Mouse (Mus musculus) heart, embryonic 15.5 days (tissue): ENCODE data around the gene Sumo2. TPM values are rescaled to one million over a fixed set of nuclear protein-coding genes. Genes with fewer than 3 reads are reported as not detected.
"Not testable (repeated sequence)": the region's sequence is repeated elsewhere in the genome, so short reads cannot be mapped to it uniquely, and the experiment has no call there.

ENCODE experiments used
- ATAC-seq: fragments of 200-750 bp; cut with Nextera tagmentation; replicated peaks from 2 replicates; pipeline ENCODE4 v1.8.0; 2017; ENCODE audit warnings: low read depth, moderate TSS enrichment; ENCODE audit not compliant: insufficient number of reproducible peaks, insufficient read depth, low FRiP score
- H3K27ac ChIP-seq: fragments of 300-500 bp; sonication (generic); 2 replicates; pipeline ENCODE4 v1.5.1; 2015; ENCODE audit warnings: mild to moderate bottlenecking, inconsistent platforms
- H3K27me3 ChIP-seq: fragments of 300-500 bp; sonication (generic); 2 replicates; pipeline ENCODE4 v1.6.1; 2015; ENCODE audit warnings: inconsistent platforms
- H3K36me3 ChIP-seq: fragments of 300-500 bp; sonication (generic); 2 replicates; pipeline ENCODE4 v1.6.1; 2015; ENCODE audit warnings: mild to moderate bottlenecking, inconsistent platforms
- H3K4me1 ChIP-seq: fragments of 300-500 bp; sonication (generic); replicated peaks from 2 replicates; pipeline ENCODE4 v1.6.1; 2015; ENCODE audit warnings: inconsistent platforms
- H3K4me2 ChIP-seq: fragments of 300-500 bp; sonication (generic); 2 replicates; pipeline ENCODE4 v1.6.1; 2015; ENCODE audit warnings: inconsistent platforms, mild to moderate bottlenecking, moderate library complexity
- H3K4me3 ChIP-seq: fragments of 300-500 bp; sonication (generic); 2 replicates; pipeline ENCODE4 v1.5.1; 2015; ENCODE audit warnings: mild to moderate bottlenecking, inconsistent platforms
- H3K9ac ChIP-seq: fragments of 300-500 bp; sonication (generic); 2 replicates; pipeline ENCODE4 v1.6.1; 2015; ENCODE audit warnings: mild to moderate bottlenecking, inconsistent platforms
- H3K9me3 ChIP-seq: fragments of 300-500 bp; sonication (generic); replicated peaks from 2 replicates; pipeline ENCODE4 v1.6.1; 2016; ENCODE audit warnings: inconsistent platforms
- WGBS: fragments of 180-500 bp; shearing (Covaris S2); methylation state at CpG from one replicate; pipeline ENCODE4 v1.1.7; 2015; ENCODE audit warnings: mixed read lengths; 5-methylcytosine and 5-hydroxymethylcytosine counted together
- polyA plus RNA-seq: library from polyadenylated mRNA; unstranded; fragments of >200 nt; fragmentation: Nextera tagmentation; extraction: Ambion mirVana; gene quantifications from 2 replicates; pipeline ENCODE4 v1.2.1, GENCODE M21; 2015

The Sumo2 gene
- polyA plus RNA-seq, 1 experiment from 2014 or later = 571 TPM

DNA sequence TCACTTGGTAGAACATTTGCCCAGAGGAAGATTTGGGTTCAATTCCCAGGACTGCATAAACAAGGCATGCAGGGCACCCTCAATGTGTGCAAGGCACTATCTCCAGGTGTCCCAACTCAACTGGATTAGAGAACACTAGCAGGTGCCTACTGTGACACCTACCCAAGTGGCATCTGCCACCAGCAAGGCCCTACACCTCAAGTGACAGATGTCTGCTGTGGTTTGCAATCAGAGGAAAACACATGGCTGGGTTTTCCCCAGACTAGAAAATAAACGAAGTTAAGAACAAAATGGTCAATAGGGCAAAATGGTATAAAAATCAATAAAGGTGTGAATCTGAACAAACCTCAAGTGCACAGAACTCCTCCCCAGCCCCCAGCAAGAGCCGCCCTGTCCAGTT lies 28.0 kb downstream of the Sumo2 start:
- H3K27ac ChIP-seq = no peak overlapping the region
- no peaks in the 10 kb centered on the region for H3K27me3 ChIP-seq
- no peak overlapping the region for H3K9ac ChIP-seq
- H3K4me1 ChIP-seq = peaks cover 68% of the 10 kb centered on the region
- WGBS = 73% methylated on average over 2 of the region's 2 CpGs
- H3K4me3 ChIP-seq = no peak overlapping the region
- H3K36me3 ChIP-seq = no peaks in the 10 kb centered on the region; the same call in 1 of the 2 replicates
- H3K4me2 ChIP-seq = no peak overlapping the region
- no peaks in the 10 kb centered on the region for H3K9me3 ChIP-seq
- no peak for ATAC-seq

DNA sequence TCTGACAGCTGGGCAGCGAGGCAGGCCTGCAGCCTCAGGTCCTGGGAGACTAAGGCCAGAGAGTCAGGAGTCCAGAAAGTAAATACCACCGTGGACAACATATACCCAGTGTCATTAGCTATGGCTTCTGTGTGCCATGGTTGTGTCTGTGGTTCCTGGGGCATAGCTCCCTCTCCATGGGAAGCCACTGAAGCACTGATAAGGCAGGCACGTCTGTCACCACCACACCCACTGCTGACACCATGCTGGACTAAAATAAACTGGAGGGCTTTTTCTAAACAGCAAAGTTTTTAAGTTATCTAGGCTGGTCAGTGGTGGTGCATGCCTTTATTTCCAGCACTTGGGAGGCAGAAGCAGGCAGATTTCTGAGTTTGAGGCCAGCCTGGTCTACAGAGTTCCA lies 29.5 kb downstream of the Sumo2 start:
- H3K4me3 ChIP-seq = no peak overlapping the region
- H3K27me3 ChIP-seq = no peaks in the 10 kb centered on the region
- H3K4me1 ChIP-seq = peaks cover 53% of the 10 kb centered on the region
- no peaks in the 10 kb centered on the region for H3K9me3 ChIP-seq
- H3K27ac ChIP-seq = peak overlapping the region; percentile 53
- peaks cover 14% of the 10 kb centered on the region for H3K36me3 ChIP-seq
- no peak overlapping the region for H3K4me2 ChIP-seq
- no peak overlapping the region for H3K9ac ChIP-seq
- ATAC-seq = 0 out of 2 replicates have a peak, but pooled peaks have one; percentile 53
- 42% methylated on average over 3 of the region's 3 CpGs for WGBS

DNA sequence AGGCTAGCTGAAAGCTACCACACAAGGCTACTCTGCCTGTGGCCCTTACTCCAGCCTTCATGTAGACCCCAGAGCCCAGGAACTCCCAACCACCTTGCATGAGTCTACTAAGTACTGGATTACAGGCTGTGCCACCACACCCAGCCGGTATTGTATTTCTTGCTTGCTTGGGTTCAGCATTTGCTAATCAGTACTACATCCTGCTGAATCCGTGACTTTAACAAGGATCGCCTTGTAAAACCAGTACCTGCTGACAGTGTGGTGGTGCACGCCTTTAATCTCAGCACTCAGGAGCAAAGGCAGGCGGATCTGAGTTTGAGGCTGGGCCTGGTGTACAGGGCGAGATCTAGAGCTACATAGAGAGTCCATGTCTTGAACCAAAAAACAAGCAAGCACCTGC lies 33.4 kb downstream of the Sumo2 start:
- Histone ChIP-seq H3K27ac (no peak overlapping the region), H3K9me3 (no peaks in the 10 kb centered on the region), H3K27me3 (no peaks in the 10 kb centered on the region), H3K9ac (no peak overlapping the region), H3K36me3 (peaks cover 52% of the 10 kb centered on the region), H3K4me3 (no peak overlapping the region), H3K4me2 (no peak overlapping the region), H3K4me1 (peaks cover 19% of the 10 kb centered on the region)
- 88% methylated on average over 6 of the region's 6 CpGs for WGBS
- no peak for ATAC-seq

DNA sequence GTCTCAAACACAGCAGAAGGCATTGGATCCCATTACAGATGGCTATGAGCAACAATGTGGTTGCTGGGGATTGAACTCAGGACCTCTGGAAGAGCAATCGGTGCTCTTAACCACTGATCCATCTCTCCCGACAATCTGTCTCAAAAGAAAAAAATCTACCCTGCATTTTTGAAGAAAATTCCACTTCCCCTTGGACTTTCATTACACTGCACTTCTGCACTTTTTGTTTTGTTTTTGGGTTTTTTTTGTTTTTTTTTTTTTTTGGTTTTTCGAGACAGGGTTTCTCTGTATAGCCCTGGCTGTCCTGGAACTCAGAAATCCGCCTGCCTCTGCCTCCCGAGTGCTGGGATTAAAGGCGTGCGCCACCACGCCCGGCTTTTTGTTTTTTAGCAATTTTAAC lies 39.5 kb downstream of the Sumo2 start:
- H3K27ac ChIP-seq, H3K9ac ChIP-seq, ATAC-seq, H3K27me3 ChIP-seq, H3K4me3 ChIP-seq, H3K4me2 ChIP-seq, H3K4me1 ChIP-seq, H3K9me3 ChIP-seq: not testable (repeated sequence)
- WGBS = 88% methylated on average over 9 of the region's 9 CpGs
- H3K36me3 ChIP-seq = peaks cover 47% of the 10 kb centered on the region

DNA sequence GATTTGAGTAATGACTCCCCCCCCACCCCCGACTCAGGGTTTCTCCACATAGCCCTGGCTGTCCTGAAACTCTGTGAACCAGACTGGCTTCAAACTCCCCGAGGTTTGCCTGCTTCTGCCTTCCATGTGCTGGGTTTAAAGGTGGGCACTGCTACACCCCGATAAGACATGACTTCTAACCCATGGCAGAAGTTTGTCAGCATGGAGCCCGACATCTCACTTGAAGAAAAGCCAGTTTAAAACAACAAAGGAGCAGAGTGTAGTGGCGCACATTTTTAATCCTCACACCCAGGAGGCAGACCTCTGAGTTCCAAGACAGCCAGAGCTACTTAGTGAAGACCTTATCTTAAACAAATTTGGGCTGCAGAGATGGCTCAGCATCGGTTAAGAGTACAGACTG lies 43.7 kb downstream of the Sumo2 start:
- Histone ChIP-seq H3K4me3 (peak overlapping the region; percentile 73), H3K36me3 (peaks cover 10% of the 10 kb centered on the region), H3K4me1 (peaks cover 16% of the 10 kb centered on the region), H3K27me3 (no peaks in the 10 kb centered on the region), H3K9ac (peak overlapping the region; percentile 63), H3K27ac (no peak overlapping the region), H3K9me3 (no peaks in the 10 kb centered on the region), H3K4me2 (peak overlapping the region; percentile 85)
- ATAC-seq = no peak
- WGBS = 28% methylated on average over 6 of the region's 6 CpGs

DNA sequence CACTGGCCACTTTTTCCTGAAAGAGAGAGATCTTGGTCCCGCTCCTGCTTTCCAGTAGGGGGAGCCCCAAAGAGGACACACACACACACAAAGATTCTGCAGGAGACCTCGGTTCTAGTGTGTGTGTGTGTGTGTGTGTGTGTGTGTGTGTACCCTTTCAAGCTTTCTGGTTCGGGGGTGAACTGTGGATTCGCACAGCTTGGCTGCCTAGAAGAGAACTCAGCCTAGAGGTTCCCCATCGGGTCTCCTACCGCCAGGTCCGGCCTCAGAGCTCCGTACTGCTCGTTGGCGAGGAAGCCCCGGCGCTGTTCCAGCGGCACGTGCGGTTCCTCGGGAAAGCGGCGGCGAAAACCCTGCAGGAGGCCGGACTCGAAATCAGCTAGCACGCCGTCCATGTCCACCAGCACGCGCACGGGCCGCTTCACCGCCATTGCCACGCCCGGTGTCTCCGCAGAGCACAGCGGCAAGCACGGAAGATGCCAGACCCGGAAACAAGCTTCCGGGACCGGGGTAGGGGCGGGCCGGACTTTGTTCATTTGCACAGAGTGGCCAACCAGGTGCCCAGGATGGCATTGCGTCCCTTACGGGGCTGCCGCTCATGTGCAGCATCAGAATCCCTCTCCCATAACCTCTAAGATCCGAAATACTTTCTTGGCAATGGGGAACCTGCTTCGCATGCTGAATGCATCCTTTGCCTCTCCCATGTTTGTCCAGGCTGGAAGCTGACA lies 44.6 kb downstream of the Sumo2 start, which contains the start of gene Nt5c:
TSS of gene Nt5c (minus strand) at position 507 of the 728 bp plus-strand sequence.
- Histone ChIP-seq H3K4me1 (peaks cover 16% of the 10 kb centered on the region), H3K9ac (peak within 1 kb of the TSS; percentile 63), H3K36me3 (peaks cover 3% of the 10 kb centered on the region), H3K27me3 (no peaks in the 10 kb centered on the region), H3K4me3 (peak within 1 kb of the TSS; percentile 73), H3K27ac (peak within 1 kb of the TSS; percentile 72), H3K9me3 (no peaks in the 10 kb centered on the region), H3K4me2 (peak within 1 kb of the TSS; percentile 85)
- WGBS = 0% methylated on average over 43 of the region's 43 CpGs
- peak; percentile 83 for ATAC-seq

DNA sequence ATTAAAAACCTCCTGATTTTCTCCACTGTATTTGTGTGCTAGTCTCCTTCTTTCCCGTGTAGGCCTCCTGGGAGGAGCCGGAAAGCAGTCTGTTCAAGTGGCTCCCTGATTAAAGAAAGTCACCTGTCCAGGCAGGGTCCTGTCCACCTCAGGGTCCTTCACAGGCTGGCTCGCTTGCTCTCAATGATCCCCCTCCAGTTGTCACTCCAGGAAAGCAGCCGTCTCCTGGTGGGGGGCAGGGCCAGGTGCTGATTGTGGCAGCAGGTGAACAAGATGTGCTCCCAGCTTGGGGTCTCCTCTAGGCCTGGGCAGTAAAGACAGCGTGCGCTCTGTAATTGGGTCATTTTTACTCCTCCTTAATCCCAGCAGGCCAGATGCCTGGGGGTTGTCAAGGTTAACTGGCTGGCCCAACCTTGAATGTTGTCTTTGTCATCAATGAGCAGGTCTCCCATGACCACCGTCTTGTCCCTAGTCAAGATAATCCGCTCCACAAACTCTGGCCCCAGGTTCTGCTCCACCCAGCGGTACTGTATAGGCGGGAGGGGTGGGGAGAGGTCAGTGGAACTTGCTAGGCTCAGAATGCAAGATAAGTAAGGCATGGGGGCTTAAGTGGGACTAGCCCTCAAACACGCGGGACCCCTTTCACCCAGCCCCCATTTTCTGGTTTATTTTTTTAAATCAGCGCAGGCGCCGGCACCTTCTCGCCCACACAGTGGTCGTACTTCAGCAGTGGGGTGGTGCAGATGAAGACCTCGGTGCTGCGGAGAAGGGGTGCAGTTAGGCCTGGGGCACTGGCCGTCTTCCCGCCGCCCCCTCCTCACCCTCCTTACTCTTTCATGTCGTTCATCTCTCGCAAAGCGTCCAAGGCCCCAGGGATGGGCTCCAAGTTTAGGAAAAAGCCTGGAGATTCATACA lies 45.4 kb downstream of the Sumo2 start:
- Histone ChIP-seq H3K36me3 (peaks cover 3% of the 10 kb centered on the region), H3K27ac (no peak overlapping the region), H3K9me3 (no peaks in the 10 kb centered on the region), H3K27me3 (no peaks in the 10 kb centered on the region), H3K9ac (peak overlapping the region; percentile 53), H3K4me3 (peak overlapping the region; percentile 73), H3K4me2 (peak overlapping the region; percentile 85), H3K4me1 (peaks cover 16% of the 10 kb centered on the region)
- no peak for ATAC-seq
- 27% methylated on average over 25 of the region's 25 CpGs for WGBS

DNA sequence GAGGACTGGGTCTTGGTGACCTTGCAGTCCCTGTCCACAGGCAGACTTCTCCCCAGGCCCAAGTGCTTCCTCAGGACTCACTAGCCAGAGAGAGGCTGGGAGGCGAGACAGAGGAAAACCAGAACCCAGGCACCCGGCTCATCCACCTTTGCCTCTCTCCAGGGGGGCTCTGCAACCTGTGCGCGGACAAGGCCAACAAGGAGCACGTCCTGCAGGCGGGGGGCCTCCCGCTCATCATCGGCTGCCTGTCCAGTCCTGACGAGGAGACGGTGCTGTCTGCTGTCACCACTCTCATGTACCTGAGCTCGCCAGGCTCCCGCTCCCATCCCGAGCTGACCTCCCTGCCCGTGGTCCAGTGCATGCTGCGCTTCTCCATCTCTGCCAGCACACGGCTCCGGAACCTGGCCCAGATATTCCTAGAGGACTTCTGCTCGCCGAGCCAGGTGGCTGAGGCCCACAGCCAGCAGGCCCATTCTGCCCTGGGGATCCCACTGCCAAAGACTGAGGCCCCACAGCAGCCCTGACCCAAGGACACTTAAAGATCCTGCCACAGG lies 47.4 kb downstream of the Sumo2 start:
- Histone ChIP-seq H3K9ac (no peak overlapping the region), H3K27ac (no peak overlapping the region)
- 72% methylated on average over 19 of the region's 19 CpGs for WGBS

DNA sequence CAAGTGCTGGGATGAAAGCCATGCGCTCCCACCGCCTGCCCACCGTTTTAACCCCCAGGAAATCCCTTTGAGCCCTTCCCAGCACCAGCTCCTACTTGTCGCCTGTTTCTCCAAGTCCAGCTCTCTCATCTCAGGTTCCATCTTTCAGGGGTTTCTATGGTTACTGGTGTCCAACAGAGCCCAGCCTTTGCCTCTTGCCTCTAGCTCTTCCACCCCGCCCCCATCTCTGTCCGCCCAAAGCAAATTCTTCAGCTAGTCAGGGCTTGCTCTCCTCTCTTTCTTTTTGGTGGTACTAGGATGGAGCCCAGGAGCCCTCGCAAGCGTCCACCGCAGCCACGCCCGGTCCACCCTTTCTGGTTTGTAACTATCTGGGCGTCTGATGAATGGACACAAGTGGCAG lies 50.9 kb downstream of the Sumo2 start:
- Histone ChIP-seq H3K9me3 (no peaks in the 10 kb centered on the region), H3K27ac (no peak overlapping the region), H3K4me2 (no peak overlapping the region), H3K27me3 (no peaks in the 10 kb centered on the region), H3K9ac (no peak overlapping the region), H3K4me3 (no peak overlapping the region), H3K36me3 (peaks cover 3% of the 10 kb centered on the region), H3K4me1 (peaks cover 7% of the 10 kb centered on the region; the same call in 1 of the 2 replicates)
- WGBS = 70% methylated on average over 12 of the region's 12 CpGs
- ATAC-seq = no peak

More for the DNA sequence above, 47.4 kb downstream of the Sumo2 start:
- H3K36me3 ChIP-seq = peaks cover 3% of the 10 kb centered on the region
- H3K27me3 ChIP-seq = no peaks in the 10 kb centered on the region
- no peaks in the 10 kb centered on the region for H3K9me3 ChIP-seq
- peaks cover 23% of the 10 kb centered on the region for H3K4me1 ChIP-seq
- H3K4me3 ChIP-seq = no peak overlapping the region
- H3K4me2 ChIP-seq = no peak overlapping the region
- no peak for ATAC-seq

DNA sequence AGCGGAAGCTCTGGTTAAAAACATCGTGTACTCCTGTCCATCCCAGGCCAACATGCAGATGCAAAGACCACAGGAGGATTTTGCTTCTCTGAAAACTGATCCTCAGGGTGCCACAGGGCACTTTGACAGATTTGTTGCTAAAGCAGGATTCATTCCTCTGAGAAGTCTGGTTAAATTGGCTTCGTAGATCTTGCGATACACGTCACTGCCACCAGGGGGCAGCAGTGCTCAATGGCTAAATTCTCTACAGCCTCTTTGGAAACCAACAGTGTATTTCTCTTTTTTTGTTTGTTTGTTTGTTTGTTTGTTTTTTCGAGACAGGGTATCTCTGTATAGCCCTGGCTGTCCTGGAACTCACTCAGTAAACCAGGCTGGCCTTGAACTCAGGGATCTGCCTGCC lies 52.4 kb downstream of the Sumo2 start:
- H3K36me3 ChIP-seq = no peaks in the 10 kb centered on the region
- H3K27ac ChIP-seq = no peak overlapping the region
- ATAC-seq = no peak
- no peak overlapping the region for H3K4me3 ChIP-seq
- H3K4me2 ChIP-seq = no peak overlapping the region
- peaks cover 7% of the 10 kb centered on the region; the same call in 1 of the 2 replicates for H3K4me1 ChIP-seq
- H3K9ac ChIP-seq = no peak overlapping the region
- H3K9me3 ChIP-seq = no peaks in the 10 kb centered on the region
- H3K27me3 ChIP-seq = no peaks in the 10 kb centered on the region
- 17% methylated on average over 6 of the region's 6 CpGs for WGBS

DNA sequence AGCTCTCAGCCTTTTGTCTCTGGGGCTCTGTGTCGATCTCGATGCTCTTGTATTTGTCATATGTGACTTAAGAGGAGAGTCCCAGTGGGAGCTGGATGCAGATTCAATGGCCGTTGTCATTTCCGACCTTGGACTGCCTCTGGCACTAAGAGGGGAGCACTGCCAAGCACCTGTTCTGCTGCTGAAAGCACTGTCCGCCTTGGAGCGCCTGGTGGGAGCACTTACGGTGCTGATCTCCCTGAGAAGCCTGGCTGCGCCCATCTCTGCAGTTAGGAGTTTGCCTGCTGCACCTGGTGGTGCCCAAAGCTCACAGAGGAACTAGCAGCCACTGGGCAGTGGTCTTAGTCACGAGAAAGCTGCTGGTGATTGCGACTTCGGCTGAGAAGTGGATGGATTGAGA lies 52.8 kb downstream of the Sumo2 start:
- Histone ChIP-seq H3K4me1 (peaks cover 7% of the 10 kb centered on the region; the same call in 1 of the 2 replicates), H3K9ac (no peak overlapping the region), H3K27me3 (no peaks in the 10 kb centered on the region), H3K9me3 (no peaks in the 10 kb centered on the region), H3K4me3 (no peak overlapping the region), H3K36me3 (no peaks in the 10 kb centered on the region), H3K27ac (no peak overlapping the region), H3K4me2 (no peak overlapping the region)
- no peak for ATAC-seq
- 64% methylated on average over 11 of the region's 11 CpGs for WGBS
